Mouse (Mus musculus) brain, embryonic 18.5 days (tissue): Measurements from ENCODE around the gene Wdr13.
A peak's percentile ranks its signal among the peaks of the same experiment; 100 is the strongest.

Experiments
- DNase-seq: peaks from one replicate; pipeline ENCODE4 v3.0.0-alpha.2; 2012; ENCODE audit warnings: low read depth, low spot score

Gene Wdr13

DNA sequence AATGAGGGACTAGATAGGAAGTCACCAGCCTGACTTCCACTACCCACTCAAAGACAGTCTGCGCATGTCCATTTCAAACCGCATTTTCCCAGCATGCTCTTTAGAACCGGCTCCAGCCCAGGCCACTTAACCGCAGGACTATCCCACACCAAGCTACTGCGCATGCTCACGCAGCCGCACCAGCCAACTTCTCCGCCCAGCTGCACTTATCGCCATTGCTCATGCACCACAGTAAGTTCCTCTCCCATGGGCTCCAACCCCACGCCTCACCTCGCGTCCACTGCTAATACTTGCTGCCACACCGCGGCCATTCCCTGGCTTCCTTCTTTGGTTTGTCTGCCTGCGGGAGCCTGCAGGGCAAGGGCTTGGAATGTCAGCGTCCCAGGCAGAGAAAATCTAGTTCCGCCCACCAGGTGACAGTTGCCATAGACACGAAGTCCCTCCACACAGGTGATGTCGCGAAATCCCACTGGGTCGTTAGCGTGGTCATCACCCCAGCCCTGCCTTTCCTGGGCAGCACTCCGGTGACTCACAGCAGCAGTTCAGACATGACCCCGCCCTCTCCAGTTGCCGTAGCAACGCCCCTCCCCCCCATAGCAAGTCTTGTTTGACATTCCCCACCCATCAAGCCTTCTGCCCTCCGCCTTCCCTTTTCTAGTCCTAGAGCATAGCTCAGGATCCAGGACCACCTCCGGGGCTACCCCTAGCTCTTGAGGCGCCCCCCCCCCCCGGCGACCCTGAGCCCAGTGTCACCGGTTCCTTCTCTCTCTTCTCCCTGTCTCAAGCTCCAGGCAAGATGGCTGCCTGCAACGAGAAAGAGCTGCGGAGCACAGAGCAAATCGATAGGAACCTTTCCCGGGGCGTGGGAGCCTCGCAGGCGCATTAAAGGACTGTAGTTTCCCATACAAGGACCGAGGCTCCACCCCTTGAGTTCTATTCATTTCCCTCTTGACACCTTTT is at the start of gene Wdr13:
Gene Wdr13 (minus strand): TSS at position 876 of the 960 bp plus-strand sequence.
- peak; percentile 77 for DNase-seq

DNA sequence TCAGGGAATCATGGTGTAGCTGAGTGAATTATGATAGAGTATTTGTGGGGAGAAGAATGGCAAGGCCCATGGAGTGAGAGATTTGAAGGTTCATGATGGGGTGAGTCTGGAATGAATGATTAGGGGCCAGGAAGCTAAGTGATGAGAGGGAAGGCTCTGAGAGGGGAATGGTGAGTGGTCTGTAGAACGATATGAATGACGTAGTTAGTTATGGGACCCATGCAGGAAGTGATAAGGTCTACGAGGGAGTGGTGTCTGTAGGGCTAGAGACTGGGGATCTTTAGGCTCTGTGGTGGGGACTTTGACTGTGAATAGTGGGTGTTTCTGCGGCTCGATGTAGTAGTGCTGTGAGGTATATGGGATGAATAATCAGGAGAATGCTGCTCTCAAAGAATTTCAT is 47.0 kb upstream of the Wdr13 start:
- DNase-seq = no peak

DNA sequence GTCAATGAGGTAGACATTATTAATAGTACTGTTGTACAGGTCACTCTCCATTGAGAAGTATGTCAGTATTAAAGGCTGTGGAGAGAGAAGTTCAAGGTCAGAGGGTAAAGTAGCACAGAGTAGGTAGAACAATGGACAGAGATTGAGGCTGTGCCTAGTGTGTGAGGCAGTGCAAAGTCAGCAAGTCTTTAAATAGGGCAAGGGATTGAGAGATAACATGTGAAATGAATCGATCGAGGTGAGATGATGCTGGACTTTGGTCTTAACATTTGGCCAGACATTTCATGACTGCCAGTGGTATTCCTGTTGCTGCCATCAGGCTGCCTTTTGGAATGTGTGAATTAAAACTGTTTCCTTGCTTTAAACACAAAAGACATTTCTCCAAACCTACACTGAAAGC is 46.2 kb upstream of the Wdr13 start:
- DNase-seq = no peak

DNA sequence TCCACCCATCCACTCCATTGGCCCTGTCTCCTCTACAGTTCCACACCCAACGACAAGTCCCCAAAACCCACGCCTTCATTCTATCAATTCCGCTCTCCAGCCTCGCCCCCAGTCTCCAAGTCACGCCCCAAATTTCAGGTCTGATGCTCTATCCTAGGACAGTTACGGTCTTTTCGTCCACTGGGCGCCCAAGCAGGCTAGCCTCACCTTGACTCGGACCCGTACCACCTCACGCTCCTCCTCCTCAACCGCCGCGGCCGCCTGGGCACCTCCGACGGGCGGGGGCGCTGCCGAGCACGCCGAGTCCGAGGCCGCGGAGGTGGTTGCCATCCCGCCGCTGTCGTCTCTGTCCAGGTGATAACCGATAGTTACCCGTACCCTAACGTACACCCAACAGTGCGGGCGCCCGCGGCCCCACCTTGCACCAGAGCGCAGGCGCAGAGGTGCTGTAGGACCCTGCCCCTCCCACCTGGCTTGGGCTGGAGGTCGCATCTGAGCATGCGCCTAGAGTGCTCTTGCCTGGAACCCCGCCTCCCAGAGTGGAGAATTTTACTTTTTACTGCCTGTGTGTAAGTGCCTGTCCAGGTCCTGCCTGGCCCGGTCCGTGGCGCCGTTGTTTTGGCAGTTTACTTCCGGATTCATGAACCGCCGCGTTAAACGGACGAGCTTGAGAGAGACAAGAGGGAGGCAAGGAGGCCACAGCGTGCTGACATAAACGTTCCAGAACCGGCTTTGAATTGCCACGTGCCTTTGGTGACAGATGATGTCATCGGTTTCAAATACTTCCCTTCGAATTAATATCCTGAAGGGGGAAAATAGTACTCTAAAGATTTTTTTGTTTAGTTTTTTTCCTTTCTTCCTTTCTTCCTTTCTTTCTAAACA is 43.1 kb upstream of the Wdr13 start, which contains the start of gene Tbc1d25:
Gene Tbc1d25 (minus strand): TSS at position 678 of the 882 bp plus-strand sequence.
- DNase-seq = peak; percentile 78

DNA sequence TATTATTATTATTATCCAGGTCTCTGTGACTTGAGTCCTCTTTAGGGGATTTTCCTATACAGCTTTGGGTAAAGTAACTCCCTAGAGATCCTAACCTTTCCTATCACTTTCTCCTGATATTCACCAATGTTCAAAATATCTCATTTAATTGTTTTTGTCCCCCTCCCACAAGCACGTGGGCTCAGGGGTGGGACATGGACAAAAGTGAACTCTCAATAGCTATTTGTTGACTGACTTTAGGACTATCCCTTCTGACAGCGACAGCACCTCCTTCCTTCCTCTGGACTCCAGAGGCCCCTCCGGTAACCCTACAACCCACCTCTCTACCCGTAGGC is 42.4 kb upstream of the Wdr13 start:
- no peak for DNase-seq

DNA sequence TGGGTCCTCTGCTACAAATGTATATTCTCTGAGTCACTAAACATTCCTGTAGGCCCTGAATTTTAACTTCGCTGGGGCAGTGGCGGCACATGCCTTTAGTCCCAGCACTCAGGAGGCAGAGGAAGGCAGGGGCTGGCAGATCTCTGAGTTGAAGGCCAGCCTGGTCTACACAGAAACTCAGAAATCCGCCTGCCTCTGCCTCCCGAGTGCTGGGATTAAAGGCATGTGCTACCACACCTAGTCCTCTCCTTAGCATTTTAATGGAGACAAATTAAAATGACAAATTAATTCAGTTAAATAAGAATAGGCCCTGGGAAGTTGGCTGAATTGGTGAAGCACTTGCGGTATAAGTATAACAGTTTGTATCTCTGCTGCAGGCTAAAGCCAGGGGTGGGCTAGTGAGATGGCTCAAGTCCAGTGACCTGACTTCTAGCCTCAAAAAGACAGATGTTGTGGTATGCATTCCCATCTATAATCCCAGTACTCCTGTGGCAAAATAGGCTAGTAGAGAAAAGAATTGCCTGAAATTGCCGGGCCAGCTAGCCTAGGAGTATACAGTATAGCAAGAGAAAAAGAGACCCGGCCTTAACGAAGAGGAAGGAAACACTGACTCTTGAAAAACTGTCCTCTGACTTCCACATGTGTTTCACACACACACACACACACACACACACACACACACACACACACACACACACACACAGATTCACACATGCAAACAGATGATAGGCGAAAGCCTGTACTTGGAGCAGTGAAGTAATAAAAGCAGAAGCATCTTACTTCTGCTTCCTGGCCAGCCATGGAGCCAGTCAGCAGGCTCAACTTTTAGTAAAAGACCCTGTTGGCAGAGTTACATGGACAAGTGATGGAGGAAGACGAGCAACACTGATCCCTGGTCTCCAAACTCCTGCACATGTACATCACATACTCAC is 35.3 kb upstream of the Wdr13 start:
- DNase-seq = no peak

DNA sequence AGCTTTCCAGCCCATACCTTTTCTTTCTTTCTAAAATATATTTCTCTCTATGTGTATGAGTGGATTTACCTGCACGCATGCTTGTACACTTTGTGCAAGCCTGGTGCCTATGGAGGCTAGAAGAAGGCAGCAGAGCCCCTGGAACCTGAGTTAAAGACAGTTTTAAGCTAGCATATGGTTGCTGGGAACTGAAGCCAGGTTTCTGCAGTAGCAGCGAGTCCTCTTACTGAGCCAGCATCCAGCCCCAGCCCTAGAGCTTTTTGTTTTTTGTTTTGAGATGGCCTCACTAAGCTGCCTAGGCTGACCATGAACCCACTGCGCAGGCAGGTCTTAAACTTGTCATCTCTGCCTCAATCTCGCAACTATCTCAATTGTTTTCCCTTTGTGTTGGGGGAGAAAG is 31.8 kb upstream of the Wdr13 start:
- DNase-seq = no peak

DNA sequence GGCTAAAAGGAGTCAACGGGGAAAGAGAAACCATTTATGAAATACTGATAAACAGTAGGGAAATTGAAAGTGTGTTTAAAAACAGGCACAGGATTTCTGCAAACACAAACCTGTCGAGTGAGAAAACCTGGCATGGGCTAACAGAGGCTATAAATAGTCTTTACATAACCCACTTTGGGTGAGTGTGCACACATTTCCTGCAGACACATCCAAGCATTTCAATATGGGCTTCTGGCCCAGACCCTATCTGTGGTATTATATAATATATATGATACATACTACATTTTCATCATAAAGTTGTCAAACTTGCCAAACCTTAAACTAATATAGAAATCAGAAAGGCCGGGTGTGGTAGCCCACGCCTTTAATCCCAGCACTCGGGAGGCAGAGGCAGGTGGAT is 30.4 kb upstream of the Wdr13 start:
- DNase-seq = no peak

DNA sequence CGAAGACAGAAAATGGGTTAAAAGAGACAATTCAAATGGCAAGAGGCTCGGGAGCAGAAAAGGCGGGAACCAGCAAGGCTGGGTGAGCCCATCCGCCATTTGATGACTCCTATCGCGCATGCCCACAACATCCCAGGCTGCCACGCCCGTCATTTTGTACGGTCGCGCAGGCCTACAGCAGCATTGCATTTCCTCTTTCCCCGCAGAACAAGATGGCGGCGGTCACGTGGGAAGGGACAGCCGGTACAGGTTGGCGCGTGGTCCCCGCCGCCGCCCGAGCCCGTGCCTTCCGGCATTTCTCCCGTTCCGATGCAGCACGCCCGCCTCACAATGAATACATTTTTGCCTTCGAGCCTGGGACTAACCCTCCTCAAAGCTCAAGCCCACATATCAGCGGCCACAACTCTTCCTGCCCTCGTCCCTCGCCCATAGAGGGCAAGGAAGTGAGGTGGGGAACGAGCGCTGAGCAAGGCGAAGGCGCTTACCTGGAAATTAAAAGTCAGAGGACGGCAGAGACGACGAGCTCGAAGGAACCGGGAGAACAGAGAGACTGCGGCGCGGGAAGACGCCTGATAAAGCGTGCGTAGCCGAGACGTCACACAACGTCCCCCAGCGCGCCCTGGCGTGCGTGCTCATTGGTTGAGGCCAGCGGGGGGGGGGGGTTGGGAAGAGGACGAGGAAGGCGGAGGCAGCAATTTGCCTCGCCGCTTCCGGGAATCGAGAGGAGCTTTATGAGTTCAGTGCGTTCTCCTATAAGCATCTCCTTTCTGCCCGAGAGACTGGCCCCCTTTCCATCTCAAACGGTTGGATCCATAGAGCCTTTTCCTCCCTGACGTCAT is 12.7 kb upstream of the Wdr13 start, which contains the start of gene Rbm3:
Gene Rbm3 (minus strand): TSS at position 728 of the 839 bp plus-strand sequence.
- peak; percentile 75 for DNase-seq

DNA sequence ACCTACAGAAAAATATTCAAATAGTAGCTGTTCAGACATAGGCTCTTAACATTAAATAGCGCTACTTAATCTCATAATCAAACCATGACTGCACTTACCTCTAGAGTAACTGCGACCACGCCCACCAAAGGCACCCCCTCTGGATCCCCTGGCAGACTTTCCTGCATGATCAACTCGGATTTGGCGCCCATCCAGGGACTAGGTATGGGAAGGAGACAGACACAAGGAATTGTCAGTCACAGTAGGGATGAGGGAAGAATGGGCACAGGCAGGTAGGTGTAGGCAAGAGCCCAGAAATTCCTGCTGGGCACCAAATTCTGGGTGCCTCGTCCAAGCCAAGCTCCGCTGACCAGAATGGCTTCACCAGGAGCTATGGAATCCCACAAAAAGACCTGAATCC is 11.1 kb upstream of the Wdr13 start:
- no peak for DNase-seq

DNA sequence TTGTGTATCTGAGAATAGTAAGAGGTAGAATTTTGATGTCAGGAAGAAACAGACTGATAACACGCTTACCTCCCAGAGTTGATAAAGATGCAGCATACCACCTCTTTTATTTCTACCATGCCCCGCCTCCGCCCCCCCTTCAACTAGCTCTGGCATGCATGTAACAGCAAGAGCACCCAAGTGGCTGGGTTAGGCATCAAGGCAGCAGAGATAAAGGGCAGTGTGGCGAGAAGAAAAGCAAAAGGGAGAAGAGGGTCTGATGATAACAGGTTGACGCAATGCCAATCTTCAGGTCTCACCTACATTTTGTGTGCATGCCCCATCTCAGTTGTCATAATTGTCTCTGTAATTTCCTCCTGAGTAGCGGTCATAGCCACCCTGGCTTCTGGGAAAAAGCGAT is 10.3 kb upstream of the Wdr13 start:
- no peak for DNase-seq

DNA sequence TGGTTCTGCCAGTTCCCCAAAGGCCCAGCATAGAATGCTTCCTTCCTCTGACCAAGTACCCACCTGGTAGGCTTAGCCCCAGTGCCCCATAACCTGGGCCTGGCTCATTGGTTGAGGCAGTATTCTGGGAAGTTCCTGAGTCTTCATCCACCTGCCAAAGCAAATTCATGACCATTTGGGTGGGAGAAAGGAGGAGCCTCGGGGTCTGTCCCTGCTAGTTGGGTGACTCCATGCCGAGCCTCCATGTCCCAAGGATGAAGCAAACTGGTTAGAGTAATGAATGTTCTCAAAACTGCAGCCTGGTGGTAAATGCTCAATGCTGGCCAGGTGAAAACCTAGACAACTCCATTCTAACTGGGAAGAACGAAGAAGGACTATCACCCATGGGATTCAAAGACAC is 8.4 kb upstream of the Wdr13 start:
- DNase-seq = no peak

DNA sequence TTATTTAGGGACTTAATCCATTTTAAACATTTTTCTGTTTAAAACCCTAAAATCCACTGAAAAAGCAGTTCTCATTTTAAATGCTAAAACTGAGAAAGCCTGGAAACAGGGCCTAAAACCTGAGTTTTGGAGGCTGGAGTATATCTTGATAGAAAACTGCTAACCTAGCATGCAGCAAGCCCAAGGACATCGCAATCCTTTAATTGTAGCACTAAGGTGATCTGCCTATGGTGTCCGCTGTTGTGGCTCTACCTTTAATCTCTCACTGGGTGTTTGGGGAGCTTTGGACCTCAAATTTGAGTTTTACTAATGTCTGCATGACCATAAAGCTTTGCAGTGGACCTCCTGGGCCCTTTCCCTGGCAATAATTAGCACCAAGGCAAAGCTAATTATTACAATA is 7.8 kb upstream of the Wdr13 start:
- DNase-seq = no peak

DNA sequence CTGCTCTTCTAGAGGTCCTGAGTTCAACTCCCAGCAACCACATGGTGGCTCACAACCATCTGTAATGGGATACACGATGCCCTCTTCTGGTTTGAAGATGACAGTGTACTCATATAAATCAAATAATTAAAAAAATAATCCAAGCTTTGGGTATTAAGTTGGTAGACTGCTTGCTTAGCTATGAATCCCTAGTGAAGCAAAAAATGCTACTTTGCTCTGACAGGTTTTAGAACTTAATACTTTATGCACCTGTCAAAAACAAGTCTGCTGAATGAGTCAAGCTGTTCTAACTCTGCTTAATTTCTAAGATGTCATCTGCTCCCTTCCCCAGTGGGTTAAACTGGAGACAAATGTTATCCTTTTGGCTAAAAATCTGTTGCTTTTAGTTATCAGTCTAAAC is 6.8 kb upstream of the Wdr13 start:
- DNase-seq = no peak

DNA sequence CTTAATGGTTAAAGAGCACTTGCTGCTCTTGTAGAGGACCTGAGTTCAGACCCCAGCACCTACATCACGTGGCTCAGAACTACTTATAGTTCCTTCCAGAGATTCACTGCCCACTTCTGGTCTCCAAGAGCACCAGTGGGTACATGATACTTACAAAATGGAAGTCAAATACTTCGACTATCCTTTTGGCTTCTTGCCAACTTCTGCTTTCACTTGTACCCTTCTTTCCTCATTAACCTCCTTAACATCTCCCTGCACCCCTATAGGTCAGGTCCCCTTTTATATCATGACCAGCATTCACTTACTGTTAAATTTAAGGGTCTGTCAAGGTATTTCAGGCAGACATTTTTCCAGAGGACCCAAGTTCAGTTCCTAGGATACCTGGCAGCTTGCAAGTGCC is 3.2 kb upstream of the Wdr13 start:
- DNase-seq = no peak

DNA sequence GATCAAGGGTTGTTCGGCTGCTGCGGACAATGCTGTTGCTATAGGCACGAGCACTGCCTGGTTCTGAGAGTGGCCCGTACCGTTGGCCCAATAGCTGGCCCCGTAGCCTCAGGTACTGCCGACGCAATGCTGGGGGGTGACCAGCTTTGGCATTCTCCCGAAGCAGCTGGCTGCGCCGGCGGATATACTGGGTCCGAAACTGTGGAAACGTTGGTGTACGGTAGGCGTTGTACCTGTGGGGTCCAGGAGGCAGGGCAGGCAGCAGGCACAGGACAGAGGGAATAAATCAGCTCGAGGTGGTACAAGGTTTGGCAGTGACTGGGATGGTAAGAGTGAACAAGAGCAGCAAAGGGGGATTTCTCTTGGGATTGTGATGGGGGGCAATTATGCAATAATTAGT is 1.3 kb downstream of the Wdr13 start:
- DNase-seq = no peak

DNA sequence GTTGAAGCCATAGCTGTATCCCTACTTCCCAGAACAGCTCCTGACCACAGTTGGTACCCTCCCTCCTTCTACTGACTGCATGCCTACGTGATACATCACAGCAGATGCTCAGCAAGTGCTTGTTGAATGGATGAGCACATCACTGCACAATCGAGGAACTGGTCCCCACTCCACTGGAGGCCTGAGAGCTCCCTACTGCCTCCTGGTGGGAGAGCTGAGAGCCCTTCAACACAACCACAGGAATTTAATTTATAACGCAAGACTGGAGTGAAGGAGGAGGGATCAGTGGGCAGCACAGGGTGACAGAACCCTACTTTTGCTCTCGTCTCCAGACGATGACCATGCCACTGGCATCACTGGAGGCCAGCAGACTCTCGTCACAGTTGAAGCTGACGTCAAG is 7.5 kb downstream of the Wdr13 start:
- no peak for DNase-seq

DNA sequence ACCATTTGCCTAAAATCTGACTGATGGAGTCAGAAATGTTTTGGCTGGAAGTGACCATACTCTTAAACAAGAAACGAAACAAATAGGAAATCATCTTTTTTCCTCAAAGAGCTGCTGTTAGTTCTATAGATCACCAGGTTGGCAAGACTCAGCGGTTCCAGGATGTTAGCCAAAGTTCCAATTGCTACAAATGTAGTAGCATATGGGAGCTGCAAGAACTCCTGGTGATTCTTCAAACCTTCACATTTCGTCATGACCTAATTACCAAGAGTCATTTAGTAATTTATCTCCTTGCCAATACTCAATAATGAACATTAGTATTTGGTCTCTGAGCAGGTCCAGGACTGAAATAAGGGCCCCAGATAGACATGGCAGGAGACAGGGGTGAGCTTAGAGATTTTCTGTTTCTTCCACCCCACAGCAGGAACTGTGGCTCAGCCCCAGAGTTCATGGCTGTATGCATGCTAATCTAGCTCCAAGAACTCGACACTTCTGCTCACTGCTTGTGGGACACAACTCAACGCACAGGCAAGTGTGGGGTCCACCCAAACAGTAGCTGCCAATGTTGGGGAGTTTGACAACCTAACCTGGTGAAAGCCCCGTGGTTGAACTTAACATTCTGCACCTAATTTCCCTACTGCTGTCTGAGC is 8.7 kb downstream of the Wdr13 start:
- no peak for DNase-seq

DNA sequence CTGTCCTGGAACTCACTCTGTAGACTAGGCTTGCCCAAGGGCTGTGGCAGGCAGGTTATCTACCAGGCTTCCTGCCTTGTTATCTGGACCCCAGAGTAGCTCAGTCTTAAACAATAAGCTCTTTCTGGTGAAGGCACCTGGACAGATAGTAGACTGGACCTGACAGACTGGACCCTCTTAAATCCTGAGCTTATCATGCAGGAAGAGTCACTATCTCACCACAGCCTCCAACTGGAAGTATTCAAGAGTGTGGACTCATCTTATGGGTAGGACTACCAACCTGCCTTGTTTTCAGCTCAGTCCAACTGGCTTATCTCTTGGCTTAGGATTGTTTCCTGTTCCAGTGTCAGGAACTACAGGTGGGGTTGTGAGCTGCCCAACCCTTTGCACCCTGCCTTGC is 15.4 kb downstream of the Wdr13 start:
- DNase-seq = no peak

DNA sequence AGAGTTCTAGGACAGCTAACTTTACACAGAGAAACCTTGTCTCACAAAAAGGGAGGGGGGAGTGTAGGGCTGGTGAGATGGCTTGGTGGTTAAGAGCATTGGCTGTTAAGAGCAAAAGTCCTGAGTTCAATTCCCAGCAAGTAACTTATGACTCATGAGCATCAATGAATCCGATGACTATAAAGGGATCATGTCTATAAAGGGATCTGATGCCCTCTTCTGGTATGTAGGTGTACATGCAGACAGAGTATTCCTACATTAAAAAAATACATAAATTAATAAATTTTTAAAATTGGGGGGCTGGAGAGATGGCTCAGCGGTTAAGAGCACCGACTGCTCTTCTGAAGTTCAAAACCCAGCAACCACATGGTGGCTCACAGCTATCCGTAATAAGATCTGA is 17.4 kb downstream of the Wdr13 start:
- DNase-seq = no peak
